Mouse (Mus musculus): ENCODE measurements around the gene Mgat4b. TPM values are rescaled to one million over a fixed set of nuclear protein-coding genes. Genes with fewer than 3 reads are reported as not detected.

The Mgat4b gene
- total RNA-seq, 2 experiments from 2014 or later = 116 to 149 TPM

Small RNA genes lying within 50 kb of the gene (microRNA-seq; reads per million reads assigned to microRNA genes)
- not detected for gene Mir6919

Other genes starting within 250 kb of the Mgat4b start
- gene Rnf130, start 185.5 kb upstream of the Mgat4b start, total RNA-seq (2021) = 10 to 100 TPM; 90.3 to 98.0 TPM
- 100 to 1,000 TPM; 121 to 155 TPM for gene Tbc1d9b, start 79.5 kb upstream of the Mgat4b start, total RNA-seq (2021)
- gene Mrnip, start 36.4 kb upstream of the Mgat4b start, total RNA-seq (2021) = 10 to 100 TPM in 1 of 2 experiments, 1 to 10 TPM in 1; 7.4 to 10.9 TPM
- gene Sqstm1, start 63 bp upstream of the Mgat4b start, total RNA-seq (2021) = 100 to 1,000 TPM; 862 to 881 TPM
- gene Ltc4s, start 27.7 kb downstream of the Mgat4b start, total RNA-seq (2021) = 10 to 100 TPM; 10.5 to 23.5 TPM
- gene Maml1, start 81.4 kb downstream of the Mgat4b start, total RNA-seq (2021) = 10 to 100 TPM; 24.7 to 26.0 TPM
- 100 to 1,000 TPM; 473 to 490 TPM for gene Canx, start 114.8 kb downstream of the Mgat4b start, total RNA-seq (2021)
- gene Cby3, start 143.6 kb downstream of the Mgat4b start, total RNA-seq (2021) = not detected
- 100 to 1,000 TPM; 212 to 305 TPM for gene Hnrnph1, start 166.1 kb downstream of the Mgat4b start, total RNA-seq (2021)
- 10 to 100 TPM; 38.2 to 39.8 TPM for gene Rufy1, start 220.2 kb downstream of the Mgat4b start, total RNA-seq (2021)

All from adrenal gland, postnatal 36 days (tissue).